Mouse (Mus musculus) CH12.LX (cell line): Measurements from ENCODE around the gene Ap1m1. TPM values are rescaled to one million over a fixed set of nuclear protein-coding genes. Genes with fewer than 3 reads are reported as not detected.

ENCODE experiments used
- DNase-seq: peaks from one replicate; pipeline ENCODE4 v3.0.0-alpha.2; 2013; ENCODE audit errors: extremely low read depth
- H3K27ac ChIP-seq: 2 replicates; pipeline ENCODE4 v1.5.1; 2012; ENCODE audit warnings: low read depth, mild to moderate bottlenecking, control low read depth, moderate library complexity; ENCODE audit not compliant: insufficient read depth
- H3K27me3 ChIP-seq: replicated peaks from 2 replicates; pipeline ENCODE3; 2012; ENCODE audit warnings: inconsistent platforms
- H3K36me3 ChIP-seq, 2 experiments: replicated peaks in 1 of 2; 2 replicates each; pipeline versions ENCODE3 to v1.6.1; 2012; ENCODE audit warnings: inconsistent platforms in 1 of 2, low read length in 1 of 2, mild to moderate bottlenecking in 1 of 2, mixed read lengths in 1 of 2, moderate library complexity in 1 of 2; ENCODE audit not compliant: control insufficient read depth in 1 of 2, insufficient read depth in 1 of 2
- H3K4me1 ChIP-seq, 2 experiments: 2 replicates each; pipeline ENCODE4 v1.6.1; 2012; ENCODE audit warnings: inconsistent platforms in 1 of 2, moderate library complexity in 1 of 2; ENCODE audit not compliant: insufficient read depth in 2 of 2, control insufficient read depth in 1 of 2
- H3K4me2 ChIP-seq: 2 replicates; pipeline ENCODE4 v1.6.1; 2012; ENCODE audit warnings: low read depth, mild to moderate bottlenecking, control low read depth; ENCODE audit not compliant: poor library complexity, insufficient read depth, severe bottlenecking
- H3K4me3 ChIP-seq, 3 experiments: fragments of 150-350 bp in 1 of 3; sonication (generic) in 1 of 3; replicated peaks in 1 of 3; 2 replicates each; pipeline versions ENCODE3 to v1.5.1; 2011 to 2012; ENCODE audit warnings: low read depth in 2 of 3, low read length in 2 of 3, mild to moderate bottlenecking in 2 of 3, moderate library complexity in 2 of 3, control low read depth in 1 of 3, improper control_type of control experiment in 1 of 3, inconsistent platforms in 1 of 3, mixed read lengths in 1 of 3; ENCODE audit not compliant: poor library complexity in 1 of 3
- H3K79me2 ChIP-seq: replicated peaks from 2 replicates; pipeline ENCODE4 v1.6.1; 2012; ENCODE audit warnings: mild to moderate bottlenecking, moderate library complexity; ENCODE audit not compliant: control insufficient read depth, poor library complexity, insufficient read depth, severe bottlenecking; ENCODE audit errors: extremely low read depth
- H3K9ac ChIP-seq: 2 replicates; pipeline ENCODE4 v1.6.1; 2012; ENCODE audit warnings: low read depth, mild to moderate bottlenecking, control low read depth, moderate library complexity; ENCODE audit not compliant: insufficient read depth
- H3K9me3 ChIP-seq: replicated peaks from 2 replicates; pipeline ENCODE3; 2012; ENCODE audit warnings: low read length, inconsistent platforms, mixed read lengths
- CHD2 ChIP-seq: IDR thresholded peaks from 2 replicates; pipeline ENCODE4 v1.6.1; 2011; ENCODE audit warnings: low read length, improper control_type of control experiment
- CTCF ChIP-seq, 2 experiments: IDR thresholded peaks in 1 of 2; conservative IDR thresholded peaks in 1 of 2; 2 replicates each; pipeline ENCODE4 v1.5.1; 2011 to 2012; ENCODE audit warnings: low read depth in 2 of 2, low read length in 2 of 2, improper control_type of control experiment in 1 of 2, inconsistent platforms in 1 of 2, mild to moderate bottlenecking in 1 of 2, moderate library complexity in 1 of 2
- E2F4 ChIP-seq: IDR thresholded peaks from 2 replicates; pipeline ENCODE4 v1.6.1; 2011; ENCODE audit warnings: low read depth, low read length, improper control_type of control experiment; ENCODE audit not compliant: insufficient replicate concordance
- EP300 ChIP-seq: IDR thresholded peaks from 2 replicates; pipeline ENCODE4 v1.6.1; 2011; ENCODE audit warnings: low read length, improper control_type of control experiment
- ETS1 ChIP-seq: conservative IDR thresholded peaks from 2 replicates; pipeline ENCODE4 v1.6.1; 2012; ENCODE audit warnings: low read depth, mild to moderate bottlenecking, inconsistent platforms, low read length, improper control_type of control experiment, moderate library complexity
- GABPA ChIP-seq: IDR thresholded peaks from 2 replicates; pipeline ENCODE4 v1.6.1; 2012; ENCODE audit warnings: low read depth, low read length, improper control_type of control experiment, inconsistent platforms; ENCODE audit not compliant: insufficient replicate concordance
- JUN ChIP-seq: IDR thresholded peaks from 2 replicates; pipeline ENCODE4 v1.6.1; 2011; ENCODE audit warnings: low read depth, mild to moderate bottlenecking, low read length, improper control_type of control experiment, moderate library complexity; ENCODE audit not compliant: insufficient read depth
- JUND ChIP-seq: conservative IDR thresholded peaks from 2 replicates; pipeline ENCODE4 v1.6.1; 2011; ENCODE audit warnings: low read depth, low read length, improper control_type of control experiment
- KAT2A ChIP-seq: IDR thresholded peaks from 2 replicates; pipeline ENCODE4 v1.6.1; 2012; ENCODE audit warnings: low read length, improper control_type of control experiment, inconsistent platforms; ENCODE audit not compliant: insufficient replicate concordance
- MAFK ChIP-seq: IDR thresholded peaks from 2 replicates; pipeline ENCODE4 v1.6.1; 2011; ENCODE audit warnings: low read length, improper control_type of control experiment; ENCODE audit not compliant: insufficient replicate concordance
- MAX ChIP-seq: IDR thresholded peaks from 2 replicates; pipeline ENCODE4 v1.6.1; 2011; ENCODE audit warnings: low read length, improper control_type of control experiment
- MEF2A ChIP-seq: IDR thresholded peaks from 2 replicates; pipeline ENCODE4 v1.6.1; 2014; ENCODE audit warnings: low read depth, mild to moderate bottlenecking, inconsistent platforms, low read length, improper control_type of control experiment, borderline replicate concordance
- MXI1 ChIP-seq: IDR thresholded peaks from 2 replicates; pipeline ENCODE4 v1.6.1; 2011; ENCODE audit warnings: mild to moderate bottlenecking, low read depth, low read length, improper control_type of control experiment
- NELFE ChIP-seq: IDR thresholded peaks from 2 replicates; pipeline ENCODE4 v1.6.1; 2011; ENCODE audit warnings: low read depth, low read length, improper control_type of control experiment
- NRF1 ChIP-seq: IDR thresholded peaks from 2 replicates; pipeline ENCODE4 v1.6.1; 2014; ENCODE audit warnings: low read depth, mild to moderate bottlenecking, inconsistent platforms, low read length, improper control_type of control experiment, moderate library complexity
- PAX5 ChIP-seq: IDR thresholded peaks from 2 replicates; pipeline ENCODE4 v1.6.1; 2012; ENCODE audit warnings: low read length, inconsistent platforms, mixed read lengths
- POLR2A ChIP-seq: IDR thresholded peaks from 2 replicates; pipeline ENCODE4 v1.6.1; 2011; ENCODE audit warnings: low read depth, mild to moderate bottlenecking, improper control_type of control experiment, low read length
- POLR2AphosphoS2 ChIP-seq: IDR thresholded peaks from 2 replicates; pipeline ENCODE4 v1.6.1; 2011; ENCODE audit warnings: low read depth, low read length, improper control_type of control experiment
- RCOR1 ChIP-seq: conservative IDR thresholded peaks from 2 replicates; pipeline ENCODE4 v1.6.1; 2012; ENCODE audit warnings: low read depth, mild to moderate bottlenecking, inconsistent platforms, low read length, improper control_type of control experiment
- SIN3A ChIP-seq: IDR thresholded peaks from 2 replicates; pipeline ENCODE4 v1.6.1; 2012; ENCODE audit warnings: low read length, improper control_type of control experiment, inconsistent platforms
- TBP ChIP-seq: conservative IDR thresholded peaks from 2 replicates; pipeline ENCODE4 v1.6.1; 2011; ENCODE audit warnings: low read depth, low read length, improper control_type of control experiment
- UBTF ChIP-seq: IDR thresholded peaks from 2 replicates; pipeline ENCODE4 v1.6.1; 2012; ENCODE audit warnings: low read depth, mild to moderate bottlenecking, inconsistent platforms, low read length, improper control_type of control experiment, moderate library complexity
- USF1 ChIP-seq: IDR thresholded peaks from 2 replicates; pipeline ENCODE4 v1.6.1; 2014; ENCODE audit warnings: low read depth, mild to moderate bottlenecking, inconsistent platforms, low read length, improper control_type of control experiment
- USF2 ChIP-seq: conservative IDR thresholded peaks from 2 replicates; pipeline ENCODE4 v1.6.1; 2011; ENCODE audit warnings: low read depth, low read length, improper control_type of control experiment
- ZC3H11A ChIP-seq: IDR thresholded peaks from 2 replicates; pipeline ENCODE4 v1.6.1; 2012; ENCODE audit warnings: low read depth, mild to moderate bottlenecking, inconsistent platforms, low read length, improper control_type of control experiment
- ZKSCAN1 ChIP-seq: IDR thresholded peaks from 2 replicates; pipeline ENCODE4 v1.6.1; 2012; ENCODE audit warnings: low read depth, inconsistent platforms, low read length, improper control_type of control experiment, borderline replicate concordance
- ZMIZ1 ChIP-seq: IDR thresholded peaks from 2 replicates; pipeline ENCODE4 v1.6.1; 2012; ENCODE audit warnings: low read depth, mild to moderate bottlenecking, inconsistent platforms, low read length, improper control_type of control experiment
- dilution Hi-C: fragments of 300-500 bp; cut with MboI; formaldehyde crosslinking; loops from 2 replicates; pipeline ENCODE4 v1.14.3; 2020; ENCODE audit warnings: low sequenced_read_pairs; ENCODE audit not compliant: extremely low pct_unique_long_range_greater_than_20kb, extremely low pct_ligation_motif_present
- in situ Hi-C: fragments of 300-500 bp; cut with MboI; formaldehyde crosslinking; loops from 3 replicates; pipeline ENCODE4 v1.14.3; 2019; ENCODE audit warnings: low sequenced_read_pairs, low pct_ligation_motif_present, low pct_unique_long_range_greater_than_20kb, mixed read lengths
- polyA plus RNA-seq: library from polyadenylated mRNA; unstranded; fragments of >175 nt; gene quantifications from 2 replicates; pipeline ENCODE4 v1.2.1, GENCODE M21; 2012; ENCODE audit warnings: low read depth; ENCODE audit not compliant: insufficient read length
- total RNA-seq, 2 experiments: library from RNA; depleted of rRNA; stranded (reverse); fragments of 300-350 nt in 1 of 2; fragments of >200 nt in 1 of 2; gene quantifications; 2 replicates each; pipeline ENCODE4 v1.2.3; 2012 to 2014

The Ap1m1 gene
- total and polyA plus RNA-seq, 3 experiments, result 20.1 to 86.1 (median 30.3) TPM

DNA sequence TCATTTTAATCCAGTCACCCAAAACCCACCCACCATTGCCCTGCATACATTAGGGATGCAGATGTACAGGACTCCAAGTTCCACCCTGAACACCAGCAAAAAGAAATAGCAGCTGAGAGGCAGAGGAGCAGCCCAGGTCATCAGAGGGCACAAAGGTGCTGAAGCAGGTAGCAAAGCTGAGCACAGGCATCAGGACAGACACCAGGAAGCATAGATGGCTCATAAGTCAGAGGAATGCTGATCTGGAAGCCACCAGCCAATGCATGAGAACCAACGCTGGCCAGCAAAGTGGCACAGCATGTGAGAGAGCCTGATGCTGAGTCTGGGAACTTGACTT is 18.1 kb downstream of the Ap1m1 start:
- H3K9me3 ChIP-seq, result no peaks in the 10 kb centered on the region
- in situ Hi-C loops (no loop called here), dilution Hi-C loops (no loop called here)
- no peak for DNase-seq
- no peak overlapping the region for H3K9ac ChIP-seq
- H3K36me3 ChIP-seq, result peaks cover 31 to 50% of the 10 kb centered on the region in 2 experiments
- peaks cover 6 to 39% of the 10 kb centered on the region in 2 experiments; a peak in 3 of 4 replicates for H3K4me1 ChIP-seq
- TF ChIP-seq MAFK (no peak), JUN (no peak), NRF1 (no peak), ZC3H11A (no peak), UBTF (no peak), USF1 (no peak), E2F4 (no peak), ZMIZ1 (no peak), CHD2 (no peak), POLR2A (no peak), POLR2AphosphoS2 (no peak), GABPA (no peak), RCOR1 (no peak), TBP (no peak), MEF2A (no peak), CTCF (conservative IDR thresholded peaks at IDR 0.05 in 1 of 2, IDR thresholded peaks at IDR 0.05 in 1 of 2; ENCODE audit: low read depth in 2 of 2, low read length in 2 of 2) (no peak), MAX (no peak), SIN3A (no peak), MXI1 (no peak)
- TF ChIP-seq, all 38 proteins: peak for 0
- Histone ChIP-seq H3K4me2 (no peak overlapping the region), H3K4me3 (no peak overlapping the region), H3K79me2 (no peaks in the 10 kb centered on the region), H3K27ac (no peak overlapping the region), H3K27me3 (no peaks in the 10 kb centered on the region)

DNA sequence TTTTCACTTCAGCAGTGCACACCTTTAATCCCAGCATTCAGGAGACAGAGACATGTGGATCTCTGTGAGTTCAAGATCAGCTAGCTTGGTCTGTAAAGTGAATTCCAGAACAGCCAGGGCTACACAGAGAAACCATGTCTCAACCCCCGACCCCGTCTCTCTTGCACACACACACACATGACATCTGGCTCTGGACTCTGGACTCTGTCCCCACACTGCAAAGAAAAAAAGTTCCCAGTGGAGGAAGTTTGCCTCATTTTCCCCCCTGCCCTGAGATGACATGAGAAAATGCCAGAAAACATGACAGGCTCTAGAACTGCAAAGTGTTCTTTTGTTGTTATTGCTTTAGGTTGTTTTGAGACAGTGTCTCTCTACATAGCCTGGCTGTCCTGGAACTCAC is 20.0 kb downstream of the Ap1m1 start:
- no peaks in the 10 kb centered on the region for H3K27me3 ChIP-seq
- TF ChIP-seq JUN (no peak), PAX5 (no peak), RCOR1 (no peak), USF1 (no peak), CTCF (conservative IDR thresholded peaks at IDR 0.05 in 1 of 2, IDR thresholded peaks at IDR 0.05 in 1 of 2; ENCODE audit: low read depth in 2 of 2, low read length in 2 of 2) (no peak), USF2 (no peak), JUND (no peak), ETS1 (no peak), NELFE (no peak), KAT2A (no peak), MXI1 (no peak), TBP (no peak), EP300 (no peak), ZKSCAN1 (no peak), ZMIZ1 (no peak), MEF2A (no peak)
- no peak overlapping the region for H3K9ac ChIP-seq
- in situ Hi-C loops, result no loop called here
- H3K4me1 ChIP-seq, result peaks cover 6 to 39% of the 10 kb centered on the region in 2 experiments; a peak in 3 of 4 replicates
- DNase-seq, result no peak
- H3K4me3 ChIP-seq, result no peak overlapping the region
- H3K36me3 ChIP-seq, result peaks cover 15 to 30% of the 10 kb centered on the region in 2 experiments
- H3K27ac ChIP-seq, result no peak overlapping the region
- no peak overlapping the region for H3K4me2 ChIP-seq
- H3K9me3 ChIP-seq, result no peaks in the 10 kb centered on the region
- H3K79me2 ChIP-seq, result no peaks in the 10 kb centered on the region
- dilution Hi-C loops, result no loop called here
